Mouse (Mus musculus): ENCODE measurements around the gene Bricd5.

DNA sequence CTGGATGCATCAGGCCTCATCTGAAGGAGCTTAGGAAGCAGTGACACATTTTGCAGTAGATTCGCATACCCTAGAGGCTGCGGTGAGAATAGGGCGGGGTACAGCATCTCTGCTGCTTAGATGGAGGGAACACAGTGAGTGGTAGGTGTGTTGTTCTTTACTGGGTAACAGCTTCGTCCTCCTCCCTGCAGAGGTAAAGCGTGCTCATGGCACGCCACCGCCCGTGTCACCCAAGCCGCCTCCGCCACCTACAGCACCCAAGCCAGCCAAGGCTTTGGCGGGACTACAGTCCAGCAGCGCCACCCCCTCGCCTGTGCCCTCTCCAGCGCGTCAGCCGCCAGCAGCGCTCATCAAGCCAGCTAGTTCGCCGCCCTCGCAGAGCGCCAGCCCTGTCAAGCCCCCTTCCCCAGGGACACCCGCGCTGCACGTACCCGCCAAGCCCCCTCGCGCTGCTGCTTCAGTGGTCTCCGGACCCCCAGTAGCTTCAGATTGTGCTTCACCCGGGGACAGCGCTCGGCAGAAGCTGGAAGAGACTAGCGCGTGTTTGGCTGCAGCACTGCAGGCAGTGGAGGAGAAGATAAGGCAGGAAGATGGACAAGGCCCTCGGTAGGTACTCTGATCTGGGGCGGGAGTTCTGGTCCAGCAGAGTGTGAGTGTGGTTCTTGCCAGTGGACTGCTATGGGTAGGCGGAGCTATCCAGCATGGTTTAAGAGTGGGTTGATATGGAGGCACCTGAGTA lies 32.8 kb downstream of the Bricd5 start:
- TF ChIP-seq CTCF (IDR thresholded peaks at IDR 0.05; ENCODE audit: low read depth) (no peak), EP300 (IDR thresholded peaks at IDR 0.05; ENCODE audit: low read depth) (no peak)
